Comparison of ENCODE assay signal across 10 mouse cellular contexts in genomic region chr10:61417672-61418071, GRCm38 (mm10). TPM values are rescaled to one million over a fixed set of nuclear protein-coding genes. Genes with fewer than 3 reads are reported as not detected.
DNase-seq lines count a peak whose midpoint lies in the region; ATAC-seq and TF ChIP-seq lines count a peak whose summit lies in the region.
"Had no signal": no experiment of that assay in that cellular context is flagged by ENCODE, and none has a peak within 500 bp of the region (broad histone marks: within the 10 kb centered on the region; RNA-seq: fewer than 3 reads in every experiment).

Nodal (plus strand) TSS chr10:61417972.

- H3K4me3 ChIP-seq in kidney, embryonic 16.5 days (ENCODE audit: low read length): peak within 1 kb of the TSS; percentile 53
- peak within 1 kb of the TSS; percentile 46 for H3K4me3 ChIP-seq in embryonic facial prominence, embryonic 14.5 days (ENCODE audit: low read depth, low read length)
- peak within 1 kb of the TSS; percentile 42 for H3K4me3 ChIP-seq in intestine, embryonic 14.5 days (ENCODE audit: low read depth, low read length)
- peak within 1 kb of the TSS; percentile 47 for H3K4me3 ChIP-seq in midbrain, postnatal 0 days (ENCODE audit: low read depth, low read length)

- TF ChIP-seq CTCF in midbrain, postnatal 0 days (IDR thresholded peaks at IDR 0.05): no peak

- WGBS in kidney, embryonic 16.5 days: 25% methylated on average over 10 of the region's 10 CpGs
- 32% methylated on average over 8 of the region's 10 CpGs for WGBS in embryonic facial prominence, embryonic 14.5 days
- 21% methylated on average over 10 of the region's 10 CpGs for WGBS in intestine, embryonic 14.5 days
- WGBS in midbrain, postnatal 0 days: 24% methylated on average over 10 of the region's 10 CpGs

- H3K4me2 ChIP-seq in kidney, embryonic 16.5 days (replicated peaks; ENCODE audit: low read depth, low read length): peak within 1 kb of the TSS; percentile 89
- peak within 1 kb of the TSS; percentile 86 for H3K4me2 ChIP-seq in embryonic facial prominence, embryonic 14.5 days (ENCODE audit: low read depth, low read length)
- H3K4me2 ChIP-seq in intestine, embryonic 14.5 days (ENCODE audit: low read length): peak within 1 kb of the TSS; percentile 83
- peak within 1 kb of the TSS; percentile 90 for H3K4me2 ChIP-seq in midbrain, postnatal 0 days (ENCODE audit: low read depth, low read length, poor library complexity, severe bottlenecking)

- H3K4me1 ChIP-seq in kidney, embryonic 16.5 days (ENCODE audit: insufficient read depth, low read length): peaks cover 13% of the 10 kb centered on the region
- peaks cover 10% of the 10 kb centered on the region for H3K4me1 ChIP-seq in embryonic facial prominence, embryonic 14.5 days (ENCODE audit: control insufficient read depth, insufficient read depth, low read length)
- peaks cover 9% of the 10 kb centered on the region; the same call in 1 of the 2 replicates for H3K4me1 ChIP-seq in intestine, embryonic 14.5 days (replicated peaks; ENCODE audit: control insufficient read depth, insufficient read depth, low read length)
- peaks cover 8% of the 10 kb centered on the region; the same call in 1 of the 2 replicates for H3K4me1 ChIP-seq in midbrain, postnatal 0 days (ENCODE audit: insufficient read depth, low read length)

- DNase-seq in kidney, adult 18-20 months: no peak
- DNase-seq in embryonic facial prominence, embryonic 14.5 days (ENCODE audit: low spot score): no peak
- no peak for DNase-seq in intestine, embryonic 14.5 days (ENCODE audit: low spot score)
- DNase-seq in midbrain, postnatal 0 days (ENCODE audit: low spot score): no peak
- no peak for DNase-seq in thymus, postnatal 4 days
- DNase-seq in left cerebral cortex, postnatal 14 days (ENCODE audit: low spot score in 2 of 2): no peak
- DNase-seq: right cerebral cortex, postnatal 14 days had no signal

- no peak within 1 kb of the TSS for H3K27ac ChIP-seq in kidney, embryonic 16.5 days (ENCODE audit: low read length)
- no peak within 1 kb of the TSS for H3K27ac ChIP-seq in embryonic facial prominence, embryonic 14.5 days (replicated peaks; ENCODE audit: low read depth, low read length)
- no peak within 1 kb of the TSS for H3K27ac ChIP-seq in intestine, embryonic 14.5 days (ENCODE audit: low read depth)
- no peak within 1 kb of the TSS for H3K27ac ChIP-seq in midbrain, postnatal 0 days (ENCODE audit: low read depth, low read length)

- 0 out of 2 replicates have a peak, but pooled peaks have one; percentile 26 for ATAC-seq in kidney, embryonic 16.5 days (ENCODE audit: low FRiP score, low TSS enrichment)
- 0 out of 2 replicates have a peak, but pooled peaks have one; percentile 13 for ATAC-seq in embryonic facial prominence, embryonic 14.5 days (ENCODE audit: low read depth)
- ATAC-seq in intestine, embryonic 14.5 days (replicated peaks; ENCODE audit: low FRiP score, low TSS enrichment, low read depth): no peak
- ATAC-seq in midbrain, postnatal 0 days (ENCODE audit: low FRiP score): 0 out of 2 replicates have a peak, but pooled peaks have one; percentile 31
- no peak for ATAC-seq in granulocyte monocyte progenitor cell, adult 5-6 weeks (replicated peaks; ENCODE audit: poor library complexity, severe bottlenecking)

- H3K9ac ChIP-seq in kidney, embryonic 16.5 days (replicated peaks; ENCODE audit: low read length): peak within 1 kb of the TSS; percentile 59
- peak within 1 kb of the TSS; percentile 51 for H3K9ac ChIP-seq in embryonic facial prominence, embryonic 14.5 days (ENCODE audit: low read depth, low read length)
- H3K9ac ChIP-seq in intestine, embryonic 14.5 days (ENCODE audit: low read length): peak within 1 kb of the TSS; percentile 17; the same call in 1 of the 2 replicates
- H3K9ac ChIP-seq in midbrain, postnatal 0 days (replicated peaks; ENCODE audit: low read length, poor library complexity, severe bottlenecking): peak within 1 kb of the TSS; percentile 62

- H3K27me3 ChIP-seq in kidney, embryonic 16.5 days (ENCODE audit: insufficient read depth, low read length): peaks cover 48% of the 10 kb centered on the region
- H3K27me3 ChIP-seq in embryonic facial prominence, embryonic 14.5 days (replicated peaks; ENCODE audit: control insufficient read depth, insufficient read depth, low read length): peaks cover 57% of the 10 kb centered on the region
- peaks cover 44% of the 10 kb centered on the region for H3K27me3 ChIP-seq in intestine, embryonic 14.5 days (replicated peaks; ENCODE audit: control insufficient read depth, insufficient read depth, low read length)
- H3K27me3 ChIP-seq in midbrain, postnatal 0 days (ENCODE audit: insufficient read depth, low read length): peaks cover 29% of the 10 kb centered on the region

- no peaks in the 10 kb centered on the region for H3K9me3 ChIP-seq in kidney, embryonic 16.5 days (ENCODE audit: low read length)
- no peaks in the 10 kb centered on the region for H3K9me3 ChIP-seq in embryonic facial prominence, embryonic 14.5 days (ENCODE audit: control insufficient read depth, low read length)
- no peaks in the 10 kb centered on the region for H3K9me3 ChIP-seq in intestine, embryonic 14.5 days (ENCODE audit: control insufficient read depth, low read length)
- H3K9me3 ChIP-seq in midbrain, postnatal 0 days (ENCODE audit: low read length): no peaks in the 10 kb centered on the region

- intact Hi-C loops in left cerebral cortex, postnatal 14 days (cut with DNase I): no loop called here

- no peaks in the 10 kb centered on the region for H3K36me3 ChIP-seq in kidney, embryonic 16.5 days (ENCODE audit: insufficient read depth, low read length)
- no peaks in the 10 kb centered on the region for H3K36me3 ChIP-seq in embryonic facial prominence, embryonic 14.5 days (ENCODE audit: control insufficient read depth, insufficient read depth, low read length)
- no peaks in the 10 kb centered on the region for H3K36me3 ChIP-seq in intestine, embryonic 14.5 days (ENCODE audit: control insufficient read depth, insufficient read depth, low read length)
- H3K36me3 ChIP-seq in midbrain, postnatal 0 days (ENCODE audit: insufficient read depth, low read length): no peaks in the 10 kb centered on the region

RNA-seq across cellular contexts. Expression of gene Nodal, which starts in this region (rescaled TPM):
- polyA plus RNA-seq in kidney, embryonic 16.5 days (2015; fragmentation: Nextera tagmentation; extraction: Ambion mirVana): 0.40 and 0.67 TPM in 2 replicates
- 0.10 and 0.13 TPM in 2 replicates for polyA plus RNA-seq in embryonic facial prominence, embryonic 14.5 days (2014; fragmentation: Nextera tagmentation; extraction: Ambion mirVana)
- 0.50 and 0.54 TPM in 2 replicates for polyA plus RNA-seq in intestine, embryonic 14.5 days (2014; fragmentation: Nextera tagmentation; extraction: Ambion mirVana)
- 0.38 and 0.47 TPM in 2 replicates for total RNA-seq in midbrain, postnatal 0 days (2014; rRNA removed)
- polyA plus RNA-seq in midbrain, postnatal 0 days (2015; fragmentation: Nextera tagmentation; extraction: Ambion mirVana): 0.26 and 0.37 TPM in 2 replicates
- total RNA-seq in left cerebral cortex, postnatal 14 days (2021): under 1 TPM; 0.25 to 0.33 TPM
- not detected in 2 replicates for total RNA-seq in granulocyte monocyte progenitor cell, adult 5-6 weeks (2014; fragmentation: Nextera tagmentation)
- not detected in 2 replicates for total RNA-seq in granulocyte monocyte progenitor cell, adult 5-6 weeks (2017)
- total RNA-seq: layer of hippocampus, postnatal 14 days had no signal

Comparison
In these comparisons a context has a peak if more than half of its experiments do, and no peak if none do; other contexts are left out.
1. Peak in ATAC-seq, H3K4me3 ChIP-seq, H3K9ac ChIP-seq and H3K4me2 ChIP-seq in kidney, embryonic 16.5 days; RNA of the gene not detected or under 1 TPM.
2. Peak in ATAC-seq, H3K4me3 ChIP-seq, H3K9ac ChIP-seq and H3K4me2 ChIP-seq in embryonic facial prominence, embryonic 14.5 days; RNA of the gene not detected or under 1 TPM.
3. Peak in ATAC-seq, H3K4me3 ChIP-seq, H3K9ac ChIP-seq and H3K4me2 ChIP-seq in midbrain, postnatal 0 days; RNA of the gene not detected or under 1 TPM.